Mouse (Mus musculus): Measurements from ENCODE around the gene Ankrd27.

DNA sequence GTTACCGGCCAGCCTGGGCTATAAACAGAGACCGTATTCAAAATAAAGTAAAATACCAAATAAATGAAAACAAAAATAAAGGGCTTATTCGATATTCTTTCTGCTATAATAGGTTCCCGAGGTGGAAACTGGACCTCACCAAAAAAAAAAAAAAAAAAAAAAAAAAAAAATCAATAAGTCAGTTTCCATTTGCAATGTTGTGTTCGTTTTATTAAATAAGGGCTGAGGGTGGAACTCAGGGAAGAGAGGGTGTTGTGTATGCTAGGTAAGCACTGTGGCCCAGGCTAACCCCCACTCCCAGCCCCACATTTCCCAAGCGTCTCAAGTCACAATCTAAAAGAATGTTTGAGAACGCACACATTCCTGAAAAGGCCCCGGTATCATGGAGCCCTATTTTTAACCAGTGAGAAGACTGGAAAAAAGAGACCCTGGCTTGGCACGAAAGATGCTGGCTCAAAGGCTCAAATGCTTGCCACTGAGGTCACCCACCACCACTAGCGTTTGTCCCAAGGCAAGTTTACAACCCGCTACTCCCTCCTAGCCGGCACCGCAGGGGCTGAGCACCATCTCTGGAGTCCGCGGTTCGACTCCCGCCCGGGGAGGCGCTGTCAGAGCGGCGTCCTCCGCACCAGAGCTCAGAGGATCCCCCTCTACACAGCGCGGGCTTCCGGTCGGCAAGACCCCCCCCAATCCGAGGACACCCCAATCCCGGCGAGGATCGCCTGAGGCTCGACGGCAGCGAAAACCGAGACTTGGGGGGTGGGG, 60.5 kb downstream of the Ankrd27 start:
- no peak for TF ChIP-seq GATA1 (IDR thresholded peaks at IDR 0.05; ENCODE audit: low read length)
- TF ChIP-seq TAL1 (IDR thresholded peaks at IDR 0.05; ENCODE audit: low read length) = no peak
